Mouse (Mus musculus): ENCODE results near the gene Adamts16. TPM values are rescaled to one million over a fixed set of nuclear protein-coding genes. Genes with fewer than 3 reads are reported as not detected.

Gene Adamts16
- 0.60 and 0.76 TPM in 2 replicates for polyA plus RNA-seq (2015; fragmentation: Nextera tagmentation; extraction: Ambion mirVana)

GRCm38 (mm10) chr13:70841421-70841904, at the start of gene Adamts16:
Gene Adamts16, minus strand, starts transcription at chr13:70841811.

Other genes with a start within 250 kb of the Adamts16 start
- gene Ice1, start 204.2 kb downstream of the Adamts16 start, polyA plus RNA-seq (2015; fragmentation: Nextera tagmentation; extraction: Ambion mirVana) = 8.0 and 9.8 TPM in 2 replicates